Mouse (Mus musculus): Measurements from ENCODE around the gene Chrna10. TPM values are rescaled to one million over a fixed set of nuclear protein-coding genes. Genes with fewer than 3 reads are reported as not detected.

Gene Chrna10
- 0.21 TPM in 1 of 4 replicates, not detected in the others for total RNA-seq (2023)

DNA sequence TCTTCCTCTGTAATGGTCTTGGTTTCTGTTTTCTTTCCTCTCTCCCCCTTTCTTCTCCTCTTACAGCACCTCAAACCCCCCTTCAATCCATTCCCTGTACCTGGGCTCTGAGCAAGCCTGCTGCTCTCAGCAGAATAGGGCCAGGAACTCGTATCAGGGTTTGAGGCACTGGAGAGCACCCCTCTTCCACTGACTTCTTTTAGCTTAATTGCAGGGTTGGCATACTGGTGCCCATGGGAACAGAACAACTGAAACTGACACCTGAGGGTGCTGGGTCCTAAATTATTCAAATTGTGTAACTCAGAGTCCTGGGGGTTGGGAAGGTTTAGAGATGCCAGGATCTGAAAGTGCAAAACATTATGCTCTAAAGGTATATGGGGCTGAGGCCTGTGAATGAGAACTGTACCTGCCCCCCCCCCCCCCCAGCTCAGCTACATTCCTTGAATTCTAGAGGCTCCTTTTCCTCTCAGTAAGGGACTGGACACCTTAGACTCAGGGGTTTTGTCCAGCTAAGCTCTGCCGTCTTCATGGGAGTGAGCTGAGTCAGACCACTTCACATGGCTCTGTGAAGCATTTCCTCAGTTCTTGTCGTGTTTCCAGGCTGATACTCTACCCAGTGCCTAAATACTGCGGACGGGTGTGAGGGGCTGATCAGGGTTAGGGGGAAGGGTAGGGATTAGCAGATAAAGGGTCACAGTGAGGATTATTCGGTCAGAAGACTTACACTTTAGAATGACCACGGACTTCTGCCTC lies at the start of gene Chrna10:
TSS of gene Chrna10 (minus strand) at position 250 of the 753 bp plus-strand sequence.

DNA sequence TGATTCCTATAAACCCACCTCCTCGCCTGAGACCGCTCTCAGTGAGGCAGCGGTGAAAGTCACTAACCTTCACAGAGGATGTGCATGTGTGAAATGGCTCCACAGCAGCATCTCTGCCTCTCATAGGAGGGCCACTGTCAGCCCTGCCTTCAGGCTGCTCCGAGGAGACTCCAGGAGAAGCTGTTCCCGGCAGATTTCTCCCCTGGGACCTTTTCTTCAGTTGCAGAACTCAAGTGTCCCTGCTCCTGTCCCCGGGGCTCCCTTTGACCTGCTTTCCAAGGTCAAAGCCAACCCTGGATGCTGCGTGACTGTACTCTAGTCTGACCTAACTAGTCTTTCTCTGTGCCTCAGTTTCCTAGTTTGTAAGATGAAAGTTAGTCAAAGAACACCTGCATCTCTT lies 7.5 kb downstream of the Chrna10 start, which contains the start of gene Art5:
TSS of gene Art5 (minus strand) at position 319 of the 400 bp plus-strand sequence.

DNA sequence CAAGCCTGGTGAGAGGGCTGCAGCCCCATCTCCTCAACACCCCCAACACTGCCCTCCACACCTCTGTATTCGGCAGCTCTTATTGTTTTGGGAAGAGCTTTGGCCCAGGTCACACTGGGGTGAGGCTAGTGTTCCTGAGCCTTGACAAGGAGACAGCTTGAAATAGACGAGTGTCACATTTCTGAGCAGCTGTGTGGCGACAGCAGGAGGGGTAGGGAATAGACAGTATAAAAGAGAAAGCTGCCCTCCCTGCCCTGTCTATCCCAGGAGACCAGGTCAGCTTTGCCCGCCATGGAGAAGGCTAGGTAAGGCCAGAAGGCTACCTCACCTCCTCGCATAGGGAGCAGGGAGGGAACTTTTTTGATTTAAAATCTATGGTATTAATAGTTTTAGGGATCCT lies 15.1 kb downstream of the Chrna10 start, which contains the start of gene Art1:
TSS of gene Art1 (plus strand) at position 257 of the 400 bp plus-strand sequence.

DNA sequence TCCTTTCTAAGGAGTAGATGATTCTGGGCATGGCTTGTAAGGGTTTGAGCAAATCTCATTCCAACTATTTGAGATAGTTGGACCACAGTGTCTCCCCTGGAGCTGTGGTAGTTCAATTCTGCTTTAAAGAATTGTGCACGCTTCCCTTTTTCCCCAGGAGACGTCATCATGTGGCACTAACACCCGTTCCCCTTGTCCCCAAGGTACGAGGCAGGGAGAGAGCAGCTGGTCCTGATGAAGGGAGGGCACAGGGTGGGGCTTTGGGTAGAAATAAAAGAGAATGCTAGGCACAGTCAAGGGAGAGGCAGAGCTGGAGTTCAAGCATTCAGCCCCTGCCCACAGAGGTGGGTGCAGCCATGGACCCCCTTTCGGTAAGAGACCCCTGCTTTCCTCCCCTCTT lies 33.8 kb downstream of the Chrna10 start, which contains the start of gene Trpc2:
TSS of gene Trpc2 (plus strand) at position 301 of the 400 bp plus-strand sequence.

DNA sequence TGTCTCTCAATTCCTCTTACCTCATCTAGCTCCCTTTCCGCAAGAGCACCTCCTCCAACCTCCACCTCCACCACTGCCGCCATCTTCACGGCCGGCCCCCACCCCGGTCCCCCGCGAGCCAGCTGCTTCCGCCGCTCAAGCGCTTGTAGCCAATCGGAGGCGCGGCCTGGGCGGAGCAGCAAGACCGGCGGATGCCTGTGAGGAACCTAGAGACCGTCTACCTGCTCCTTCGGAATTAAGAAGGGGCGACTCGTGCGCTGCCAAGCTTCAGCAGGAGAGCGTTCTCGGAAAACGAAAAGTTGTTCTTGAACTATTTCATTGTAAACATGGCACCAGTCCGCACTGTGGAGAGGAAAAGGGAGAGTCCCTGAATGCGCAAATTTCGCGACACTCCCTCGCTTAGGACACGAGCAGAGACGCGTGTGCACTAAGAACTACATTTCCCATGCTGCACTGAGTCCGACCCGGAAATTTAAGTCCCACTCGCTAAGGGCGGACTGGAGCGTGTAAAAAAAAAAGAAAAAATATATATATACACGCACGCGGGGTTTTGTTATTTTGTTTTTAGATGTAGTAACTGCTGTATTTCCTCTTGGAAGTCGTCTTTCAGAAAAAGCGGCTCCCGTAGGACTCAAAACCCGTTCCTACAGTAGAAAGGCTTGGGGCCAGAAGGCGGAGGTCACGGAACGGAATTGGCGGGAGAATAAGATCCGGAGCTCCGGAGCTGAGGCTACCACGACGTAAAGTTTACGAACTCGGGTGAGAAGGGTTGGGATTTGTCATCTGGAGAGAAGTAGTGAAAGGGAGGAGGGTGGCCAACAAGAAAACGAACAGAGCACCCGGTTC lies 51.4 kb downstream of the Chrna10 start, which contains the start of the genes Rnf121, Xndc1 and Xntrpc:
TSS of gene Rnf121 (minus strand) at position 424 of the 846 bp plus-strand sequence.
TSS of gene Xndc1 (plus strand) at position 466 of the 846 bp plus-strand sequence.
TSS of gene Xntrpc (plus strand) at position 668 of the 846 bp plus-strand sequence.

Other genes with a start within 250 kb of the Chrna10 start
- not detected in 4 replicates for gene Folr1, start 246.0 kb downstream of the Chrna10 start, total RNA-seq (2023)
- 74.8 to 82.1 TPM (median 78.5 TPM) in 4 replicates for gene Lamtor1, start 210.9 kb downstream of the Chrna10 start, total RNA-seq (2023)
- 0.25 to 0.54 TPM (median 0.52 TPM) in 3 of 4 replicates, not detected in the other for gene Tomt, start 210.5 kb downstream of the Chrna10 start, total RNA-seq (2023)
- 1.1 to 1.7 TPM (median 1.2 TPM) in 3 of 4 replicates, not detected in the other for gene Lrrc51, start 182.9 kb downstream of the Chrna10 start, total RNA-seq (2023)
- gene Numa1, start 182.7 kb downstream of the Chrna10 start, total RNA-seq (2023), result 250 to 265 TPM (median 256 TPM) in 4 replicates
- 9.7 to 11.7 TPM (median 10.0 TPM) in 4 replicates for gene Il18bp, start 98.1 kb downstream of the Chrna10 start, total RNA-seq (2023)
- gene Rnf121, start 51.4 kb downstream of the Chrna10 start, total RNA-seq (2023), result 32.5 to 44.3 TPM (median 36.8 TPM) in 4 replicates
- gene Xndc1, start 51.3 kb downstream of the Chrna10 start, total RNA-seq (2023), result 39.4 to 46.9 TPM (median 44.4 TPM) in 4 replicates
- gene Xntrpc, start 51.1 kb downstream of the Chrna10 start, total RNA-seq (2023), result 4.9 to 6.8 TPM (median 5.7 TPM) in 4 replicates
- 2.2 to 3.1 TPM (median 2.6 TPM) in 4 replicates for gene Trpc2, start 33.7 kb downstream of the Chrna10 start, total RNA-seq (2023)
- not detected in 4 replicates for gene Art1, start 15.1 kb downstream of the Chrna10 start, total RNA-seq (2023)
- 4.7 to 6.9 TPM (median 5.2 TPM) in 4 replicates for gene Art5, start 7.3 kb downstream of the Chrna10 start, total RNA-seq (2023)
- gene Nup98, start 93.3 kb upstream of the Chrna10 start, total RNA-seq (2023), result 124 to 129 TPM (median 126 TPM) in 4 replicates
- 39.5 to 63.9 TPM (median 63.0 TPM) in 4 replicates for gene Pgap2, start 93.4 kb upstream of the Chrna10 start, total RNA-seq (2023)
- gene Rhog, start 139.2 kb upstream of the Chrna10 start, total RNA-seq (2023), result 127 to 136 TPM (median 134 TPM) in 4 replicates
- gene Stim1, start 151.0 kb upstream of the Chrna10 start, total RNA-seq (2023), result 82.7 to 85.7 TPM (median 83.3 TPM) in 4 replicates

Data from B cell, adult 62 days (primary cell).